Mouse (Mus musculus): ENCODE measurements around the gene Pitpnb. TPM values are rescaled to one million over a fixed set of nuclear protein-coding genes. Genes with fewer than 3 reads are reported as not detected.

Pitpnb gene
- polyA plus RNA-seq, 1 experiment from 2014 or later: 93.9 TPM

- Histone ChIP-seq H3K27me3 (replicated peaks; ENCODE audit: control insufficient read depth, insufficient read depth, low read length) (no peaks in the 10 kb centered on the region), H3K36me3 (ENCODE audit: control insufficient read depth, insufficient read depth, low read length) (no peaks in the 10 kb centered on the region), H3K4me3 (ENCODE audit: low read length) (peak overlapping the region; percentile 85), H3K27ac (ENCODE audit: low read depth, low read length) (peak overlapping the region; percentile 87), H3K9ac (ENCODE audit: low read depth, low read length) (peak overlapping the region; percentile 81), H3K4me1 (ENCODE audit: control insufficient read depth, insufficient read depth, low read depth, low read length) (peaks cover 11% of the 10 kb centered on the region), H3K9me3 (ENCODE audit: control insufficient read depth, low read length) (0 out of 2 replicates have a peak, but pooled peaks cover 2% of the 10 kb centered on the region), H3K4me2 (ENCODE audit: low read length) (peak overlapping the region; percentile 75)
- ATAC-seq: peak; percentile 38
- WGBS: 26% methylated on average over 10 of the region's 10 CpGs
Observed at GRCm38 (mm10) chr5:111329782-111330416, 664 bp upstream of the Pitpnb start.

GRCm38 (mm10) chr5:111331099-111331435, 504 bp downstream of the Pitpnb start:
- H3K27ac ChIP-seq (ENCODE audit: low read depth, low read length): peak overlapping the region; percentile 88; the same call in 1 of the 2 replicates
- H3K4me1 ChIP-seq (ENCODE audit: control insufficient read depth, insufficient read depth, low read depth, low read length): peaks cover 11% of the 10 kb centered on the region
- no peaks in the 10 kb centered on the region for H3K36me3 ChIP-seq (ENCODE audit: control insufficient read depth, insufficient read depth, low read length)
- H3K27me3 ChIP-seq (replicated peaks; ENCODE audit: control insufficient read depth, insufficient read depth, low read length): no peaks in the 10 kb centered on the region
- H3K4me3 ChIP-seq (ENCODE audit: low read length): peak overlapping the region; percentile 85
- H3K4me2 ChIP-seq (ENCODE audit: low read length): peak overlapping the region; percentile 60
- H3K9ac ChIP-seq (ENCODE audit: low read depth, low read length): peak overlapping the region; percentile 81
- ATAC-seq: no peak
- WGBS: 1% methylated on average over 14 of the region's 14 CpGs
- no peaks in the 10 kb centered on the region for H3K9me3 ChIP-seq (ENCODE audit: control insufficient read depth, low read length)

GRCm38 (mm10) chr5:111335939-111336691, 5.6 kb downstream of the Pitpnb start:
- Histone ChIP-seq H3K27ac (ENCODE audit: low read depth, low read length) (no peak overlapping the region), H3K9ac (ENCODE audit: low read depth, low read length) (no peak overlapping the region), H3K9me3 (ENCODE audit: control insufficient read depth, low read length) (no peaks in the 10 kb centered on the region), H3K27me3 (replicated peaks; ENCODE audit: control insufficient read depth, insufficient read depth, low read length) (no peaks in the 10 kb centered on the region), H3K4me1 (ENCODE audit: control insufficient read depth, insufficient read depth, low read depth, low read length) (peaks cover 8% of the 10 kb centered on the region), H3K4me3 (ENCODE audit: low read length) (no peak overlapping the region), H3K4me2 (ENCODE audit: low read length) (no peak overlapping the region), H3K36me3 (ENCODE audit: control insufficient read depth, insufficient read depth, low read length) (peaks cover 9% of the 10 kb centered on the region; the same call in 1 of the 2 replicates)
- WGBS: 89% methylated on average over 8 of the region's 8 CpGs
- no peak for ATAC-seq

- no peaks in the 10 kb centered on the region for H3K9me3 ChIP-seq (ENCODE audit: control insufficient read depth, low read length)
- no peak overlapping the region for H3K4me3 ChIP-seq (ENCODE audit: low read length)
- H3K9ac ChIP-seq (ENCODE audit: low read depth, low read length): no peak overlapping the region
- WGBS: 52% methylated on average over 5 of the region's 5 CpGs
- no peaks in the 10 kb centered on the region for H3K27me3 ChIP-seq (replicated peaks; ENCODE audit: control insufficient read depth, insufficient read depth, low read length)
- H3K27ac ChIP-seq (ENCODE audit: low read depth, low read length): no peak overlapping the region
- peaks cover 22% of the 10 kb centered on the region; the same call in 1 of the 2 replicates for H3K36me3 ChIP-seq (ENCODE audit: control insufficient read depth, insufficient read depth, low read length)
- H3K4me1 ChIP-seq (ENCODE audit: control insufficient read depth, insufficient read depth, low read depth, low read length): no peaks in the 10 kb centered on the region
- no peak for ATAC-seq
- H3K4me2 ChIP-seq (ENCODE audit: low read length): no peak overlapping the region
Observed at GRCm38 (mm10) chr5:111341609-111342008, 11.0 kb downstream of the Pitpnb start.

GRCm38 (mm10) chr5:111344721-111345400, 14.3 kb downstream of the Pitpnb start:
- ATAC-seq: no peak
- peaks cover 41% of the 10 kb centered on the region for H3K36me3 ChIP-seq (ENCODE audit: control insufficient read depth, insufficient read depth, low read length)
- WGBS: 80% methylated on average over 2 of the region's 2 CpGs

GRCm38 (mm10) chr5:111356811-111357617, 26.5 kb downstream of the Pitpnb start:
- Histone ChIP-seq H3K36me3 (ENCODE audit: control insufficient read depth, insufficient read depth, low read length) (peaks cover 9% of the 10 kb centered on the region; the same call in 1 of the 2 replicates), H3K27me3 (replicated peaks; ENCODE audit: control insufficient read depth, insufficient read depth, low read length) (no peaks in the 10 kb centered on the region), H3K9ac (ENCODE audit: low read depth, low read length) (no peak overlapping the region), H3K4me3 (ENCODE audit: low read length) (no peak overlapping the region), H3K4me1 (ENCODE audit: control insufficient read depth, insufficient read depth, low read depth, low read length) (no peaks in the 10 kb centered on the region), H3K27ac (ENCODE audit: low read depth, low read length) (no peak overlapping the region), H3K9me3 (ENCODE audit: control insufficient read depth, low read length) (no peaks in the 10 kb centered on the region), H3K4me2 (ENCODE audit: low read length) (no peak overlapping the region)
- 93% methylated on average over 12 of the region's 12 CpGs for WGBS
- ATAC-seq: no peak

More at GRCm38 (mm10) chr5:111344721-111345400, 14.3 kb downstream of the Pitpnb start:
- Histone ChIP-seq H3K27ac (ENCODE audit: low read depth, low read length) (no peak overlapping the region), H3K4me3 (ENCODE audit: low read length) (no peak overlapping the region), H3K27me3 (replicated peaks; ENCODE audit: control insufficient read depth, insufficient read depth, low read length) (no peaks in the 10 kb centered on the region), H3K4me2 (ENCODE audit: low read length) (no peak overlapping the region), H3K9ac (ENCODE audit: low read depth, low read length) (no peak overlapping the region), H3K4me1 (ENCODE audit: control insufficient read depth, insufficient read depth, low read depth, low read length) (no peaks in the 10 kb centered on the region), H3K9me3 (ENCODE audit: control insufficient read depth, low read length) (no peaks in the 10 kb centered on the region)

GRCm38 (mm10) chr5:111360546-111360945, 30.0 kb downstream of the Pitpnb start:
- H3K4me3 ChIP-seq (ENCODE audit: low read length): no peak overlapping the region
- WGBS: 79% methylated on average over 5 of the region's 5 CpGs
- H3K4me2 ChIP-seq (ENCODE audit: low read length): no peak overlapping the region
- no peaks in the 10 kb centered on the region for H3K9me3 ChIP-seq (ENCODE audit: control insufficient read depth, low read length)
- H3K4me1 ChIP-seq (ENCODE audit: control insufficient read depth, insufficient read depth, low read depth, low read length): no peaks in the 10 kb centered on the region
- no peak overlapping the region for H3K9ac ChIP-seq (ENCODE audit: low read depth, low read length)
- H3K27ac ChIP-seq (ENCODE audit: low read depth, low read length): no peak overlapping the region
- H3K27me3 ChIP-seq (replicated peaks; ENCODE audit: control insufficient read depth, insufficient read depth, low read length): no peaks in the 10 kb centered on the region
- peaks cover 9% of the 10 kb centered on the region; the same call in 1 of the 2 replicates for H3K36me3 ChIP-seq (ENCODE audit: control insufficient read depth, insufficient read depth, low read length)
- no peak for ATAC-seq

- Histone ChIP-seq H3K9ac (ENCODE audit: low read depth, low read length) (no peak overlapping the region), H3K9me3 (ENCODE audit: control insufficient read depth, low read length) (no peaks in the 10 kb centered on the region), H3K4me2 (ENCODE audit: low read length) (no peak overlapping the region), H3K4me3 (ENCODE audit: low read length) (no peak overlapping the region), H3K27ac (ENCODE audit: low read depth, low read length) (no peak overlapping the region), H3K27me3 (replicated peaks; ENCODE audit: control insufficient read depth, insufficient read depth, low read length) (no peaks in the 10 kb centered on the region), H3K36me3 (ENCODE audit: control insufficient read depth, insufficient read depth, low read length) (peaks cover 9% of the 10 kb centered on the region; the same call in 1 of the 2 replicates), H3K4me1 (ENCODE audit: control insufficient read depth, insufficient read depth, low read depth, low read length) (peaks cover under 1% of the 10 kb centered on the region; the same call in 1 of the 2 replicates)
- WGBS: 86% methylated on average over 8 of the region's 8 CpGs
- ATAC-seq: no peak
Observed at GRCm38 (mm10) chr5:111361058-111361457, 30.5 kb downstream of the Pitpnb start.
